Mouse (Mus musculus) inflammation-experienced regulatory T-cells, adult 6 months (primary cell): Measurements from ENCODE around the gene Paqr5. TPM values are rescaled to one million over a fixed set of nuclear protein-coding genes. Genes with fewer than 3 reads are reported as not detected.

ENCODE experiments used
- ATAC-seq: one replicate; pipeline ENCODE4 v1.8.0; 2017
- polyA plus RNA-seq, 3 experiments: library from polyadenylated mRNA; unstranded; fragments of 100-300 nt; shearing (Covaris generic); gene quantifications; one replicate each; pipeline ENCODE4 v1.2.1; 2017

The Paqr5 gene
- polyA plus RNA-seq, 3 experiments from 2014 or later = 0.10 to 0.23 (median 0.22) TPM

- ATAC-seq = no peak
These were observed 71.9 kb downstream of the Paqr5 start for GRCm38 (mm10) chr9:61954707-61955106.

- ATAC-seq = no peak
These were observed 74.4 kb downstream of the Paqr5 start for GRCm38 (mm10) chr9:61952241-61952640.

GRCm38 (mm10) chr9:61947402-61948346, 79.0 kb downstream of the Paqr5 start:
- peak; percentile 65 for ATAC-seq

- ATAC-seq = peak; percentile 91
These were observed 79.8 kb downstream of the Paqr5 start, which contains the start of gene Kif23 for GRCm38 (mm10) chr9:61946623-61947401. Kif23 (minus strand) TSS chr9:61946774.

GRCm38 (mm10) chr9:61945973-61946611, 80.6 kb downstream of the Paqr5 start:
- ATAC-seq = peak; percentile 19

GRCm38 (mm10) chr9:61941054-61941453, 85.6 kb downstream of the Paqr5 start:
- no peak for ATAC-seq

- no peak for ATAC-seq
These were observed 93.3 kb downstream of the Paqr5 start for GRCm38 (mm10) chr9:61933333-61933732.

GRCm38 (mm10) chr9:61932009-61932408, 94.6 kb downstream of the Paqr5 start:
- ATAC-seq = no peak

GRCm38 (mm10) chr9:61925086-61925660, 101.5 kb downstream of the Paqr5 start:
- ATAC-seq = no peak

GRCm38 (mm10) chr9:61920331-61920730, 106.3 kb downstream of the Paqr5 start:
- ATAC-seq = no peak

GRCm38 (mm10) chr9:61919464-61919863, 107.2 kb downstream of the Paqr5 start:
- ATAC-seq = no peak

- no peak for ATAC-seq
These were observed 109.2 kb downstream of the Paqr5 start for GRCm38 (mm10) chr9:61917436-61917835.

GRCm38 (mm10) chr9:61916986-61917385, 109.7 kb downstream of the Paqr5 start:
- no peak for ATAC-seq

- no peak for ATAC-seq
These were observed 111.2 kb downstream of the Paqr5 start for GRCm38 (mm10) chr9:61915393-61916005.

- ATAC-seq = peak; percentile 11
These were observed 111.7 kb downstream of the Paqr5 start for GRCm38 (mm10) chr9:61914917-61915300.

- peak; percentile 94 for ATAC-seq
These were observed 112.3 kb downstream of the Paqr5 start, which contains the start of gene Rplp1 for GRCm38 (mm10) chr9:61914203-61914916. Rplp1 (minus strand) TSS chr9:61914542.

- no peak for ATAC-seq
These were observed 115.1 kb downstream of the Paqr5 start for GRCm38 (mm10) chr9:61911300-61912128.

- no peak for ATAC-seq
These were observed 116.0 kb downstream of the Paqr5 start for GRCm38 (mm10) chr9:61910526-61911256.

GRCm38 (mm10) chr9:61909633-61910032, 117.0 kb downstream of the Paqr5 start:
- no peak for ATAC-seq
